Mouse (Mus musculus): Measurements from ENCODE around the gene Fam136a.

- TF ChIP-seq GATA1 (IDR thresholded peaks at IDR 0.05; ENCODE audit: borderline replicate concordance, low read length) = no peak
- TF ChIP-seq FLI1 (IDR thresholded peaks at IDR 0.05; ENCODE audit: low read length) = no peak
These were observed 4.1 kb upstream of the Fam136a start for GRCm38 (mm10) chr6:86361373-86361772.
